Mouse (Mus musculus) induced T-regulatory cell, adult 2 months (primary cell): ENCODE results near the gene Zer1.
A peak's percentile ranks its signal among the peaks of the same experiment; 100 is the strongest.

Experiments
- DNase-seq: peaks from one replicate; pipeline ENCODE4 v3.0.0-alpha.2; 2012; ENCODE audit warnings: low read depth

Gene Zer1

DNA sequence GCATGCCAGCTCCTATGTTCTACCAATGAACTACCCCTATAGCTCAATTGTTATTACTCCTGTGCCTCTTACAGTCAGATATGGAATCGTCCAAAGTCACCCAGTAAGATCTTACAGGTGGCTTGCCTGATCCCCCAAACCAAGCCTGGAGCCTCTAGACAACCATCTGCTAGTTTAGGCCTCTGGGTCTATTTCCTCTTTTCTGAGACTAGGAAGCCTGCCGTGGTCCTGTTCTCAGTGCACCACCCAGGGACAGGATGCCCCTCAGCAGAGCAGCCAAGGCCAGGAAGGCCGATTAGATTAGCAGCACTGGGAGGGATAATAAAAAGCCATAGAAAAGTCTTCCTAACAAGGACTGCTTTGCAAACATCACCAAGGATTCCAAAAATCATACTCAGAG is 74.6 kb downstream of the Zer1 start:
- DNase-seq, result no peak

DNA sequence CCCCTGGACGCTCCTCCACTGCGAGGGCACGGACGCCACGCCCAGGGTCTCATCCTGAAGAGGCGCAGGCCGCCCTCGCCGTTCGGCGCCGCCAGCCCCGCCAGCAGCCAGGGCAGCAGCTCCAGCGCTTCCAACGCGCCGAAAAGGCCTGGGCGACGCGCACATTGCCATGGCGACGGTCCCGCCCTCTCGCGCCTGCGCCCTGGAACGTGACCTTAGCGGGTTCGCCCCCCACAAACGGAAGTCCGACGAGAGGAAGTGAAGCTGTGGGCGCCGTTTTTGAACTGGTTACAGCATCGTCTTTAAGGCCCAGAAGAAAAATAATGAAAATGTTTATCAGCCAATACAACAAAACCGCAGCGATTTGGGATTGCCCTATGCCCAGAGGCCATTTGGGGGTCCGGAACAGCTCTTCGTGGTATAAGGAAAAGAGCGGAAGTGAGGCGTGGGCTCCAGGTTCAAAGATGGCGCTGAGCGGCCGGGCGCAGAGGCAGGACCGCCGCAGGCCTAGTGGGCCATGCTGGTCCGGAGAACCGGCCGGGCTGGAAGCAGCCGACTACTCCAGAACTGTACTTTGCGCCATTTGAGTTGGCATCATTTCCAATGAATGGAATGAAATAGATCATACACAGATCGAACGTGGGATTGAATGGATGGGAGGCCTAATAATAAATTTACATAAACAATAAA is 75.5 kb downstream of the Zer1 start, which contains the start of gene Wdr34:
Wdr34 (minus strand) TSS at position 183 of the 690 bp plus-strand sequence.
- DNase-seq, result peak; percentile 99

DNA sequence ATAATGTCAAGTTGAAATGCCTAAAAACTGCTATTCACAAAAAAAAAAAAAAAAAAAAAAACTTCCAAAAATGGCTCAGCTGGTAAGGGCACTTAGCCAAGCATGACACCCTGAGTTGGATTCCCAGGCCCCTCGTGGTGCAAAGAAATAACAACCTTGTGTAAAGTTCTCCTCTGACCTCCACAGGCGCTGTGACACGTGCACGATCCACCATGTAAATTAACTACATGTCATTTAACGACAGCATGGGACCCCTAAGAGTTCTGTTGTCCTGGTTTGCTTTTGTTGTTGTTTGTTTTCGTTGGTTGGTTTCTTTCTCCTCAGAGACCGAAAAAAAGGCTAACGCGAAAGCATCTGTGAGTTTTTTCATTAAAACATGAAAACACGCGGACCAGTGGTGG is 76.3 kb downstream of the Zer1 start:
- DNase-seq, result no peak
